Mouse (Mus musculus) testis, adult 2 months (tissue): Measurements from ENCODE around the gene Cdr2l. TPM values are rescaled to one million over a fixed set of nuclear protein-coding genes. Genes with fewer than 3 reads are reported as not detected.

Source experiments
- H3K27ac ChIP-seq: fragments of 200-500 bp; 2 replicates; pipeline ENCODE4 v1.5.1; 2012; ENCODE audit warnings: low read depth, low read length; ENCODE audit not compliant: control insufficient read depth, insufficient read depth
- H3K27me3 ChIP-seq: fragments of 200-500 bp; 2 replicates; pipeline ENCODE4 v1.6.1; 2012; ENCODE audit warnings: mild to moderate bottlenecking, low read length, moderate library complexity; ENCODE audit not compliant: control insufficient read depth, insufficient read depth
- H3K36me3 ChIP-seq: fragments of 200-500 bp; 2 replicates; pipeline ENCODE4 v1.6.1; 2012; ENCODE audit warnings: mild to moderate bottlenecking, low read length; ENCODE audit not compliant: control insufficient read depth, insufficient read depth
- H3K4me1 ChIP-seq: fragments of 200-500 bp; 2 replicates; pipeline ENCODE4 v1.6.1; 2012; ENCODE audit warnings: low read length; ENCODE audit not compliant: control insufficient read depth, insufficient read depth
- H3K4me3 ChIP-seq: fragments of 200-500 bp; 2 replicates; pipeline ENCODE4 v1.5.1; 2012; ENCODE audit warnings: low read depth, mild to moderate bottlenecking, low read length, moderate library complexity, mixed read lengths; ENCODE audit not compliant: control insufficient read depth
- CTCF ChIP-seq: fragments of 200-500 bp; IDR thresholded peaks from 2 replicates; pipeline ENCODE4 v1.5.1; 2012; ENCODE audit warnings: low read depth, mild to moderate bottlenecking, inconsistent platforms, low read length, moderate library complexity; ENCODE audit not compliant: control insufficient read depth, insufficient read depth, insufficient replicate concordance
- POLR2A ChIP-seq: fragments of 200-500 bp; IDR thresholded peaks from 2 replicates; pipeline ENCODE4 v1.6.1; 2012; ENCODE audit warnings: low read depth, mild to moderate bottlenecking, inconsistent platforms, low read length, moderate library complexity; ENCODE audit not compliant: control insufficient read depth
- polyA plus RNA-seq: library from polyadenylated mRNA; depleted of rRNA; stranded (reverse); fragments of >200 nt; gene quantifications from 2 replicates; pipeline ENCODE4 v1.2.3, GENCODE M21; 2012

Gene Cdr2l
- polyA plus RNA-seq, 1 experiment: 5.2 TPM

DNA sequence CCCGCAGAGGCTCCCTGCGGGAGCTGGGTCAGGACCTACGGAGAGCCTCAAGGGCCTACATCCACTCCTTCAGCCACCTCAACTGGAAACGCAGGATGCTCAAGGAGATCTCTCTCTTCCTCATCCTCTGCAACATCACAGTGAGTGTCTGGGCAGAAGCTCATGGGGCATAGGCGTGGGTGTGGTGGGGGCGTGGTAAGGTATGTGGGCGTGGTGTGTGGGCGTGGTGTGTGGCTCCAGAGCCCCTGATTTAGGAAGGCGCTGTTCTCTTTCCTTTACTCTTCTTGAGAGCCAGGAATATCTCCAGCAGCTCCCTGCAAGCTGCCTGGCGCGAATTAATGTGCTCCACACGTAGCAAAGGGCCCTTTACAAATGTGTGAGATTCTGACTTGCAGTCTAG lies 36.7 kb upstream of the Cdr2l start:
- H3K4me1 ChIP-seq: peaks cover 4% of the 10 kb centered on the region
- H3K36me3 ChIP-seq: no peaks in the 10 kb centered on the region
- H3K27me3 ChIP-seq: no peaks in the 10 kb centered on the region
- no peak for TF ChIP-seq CTCF
- no peak for TF ChIP-seq POLR2A
- peak overlapping the region; percentile 64 for H3K4me3 ChIP-seq
- H3K27ac ChIP-seq: no peak overlapping the region

- H3K27ac ChIP-seq: no peak overlapping the region
- H3K36me3 ChIP-seq: no peaks in the 10 kb centered on the region
- H3K27me3 ChIP-seq: no peaks in the 10 kb centered on the region
- TF ChIP-seq POLR2A (no peak), CTCF (no peak)
- H3K4me1 ChIP-seq: peaks cover 4% of the 10 kb centered on the region
- H3K4me3 ChIP-seq: no peak overlapping the region
These were observed 36.2 kb upstream of the Cdr2l start for GRCm38 (mm10) chr11:115345515-115345914.

DNA sequence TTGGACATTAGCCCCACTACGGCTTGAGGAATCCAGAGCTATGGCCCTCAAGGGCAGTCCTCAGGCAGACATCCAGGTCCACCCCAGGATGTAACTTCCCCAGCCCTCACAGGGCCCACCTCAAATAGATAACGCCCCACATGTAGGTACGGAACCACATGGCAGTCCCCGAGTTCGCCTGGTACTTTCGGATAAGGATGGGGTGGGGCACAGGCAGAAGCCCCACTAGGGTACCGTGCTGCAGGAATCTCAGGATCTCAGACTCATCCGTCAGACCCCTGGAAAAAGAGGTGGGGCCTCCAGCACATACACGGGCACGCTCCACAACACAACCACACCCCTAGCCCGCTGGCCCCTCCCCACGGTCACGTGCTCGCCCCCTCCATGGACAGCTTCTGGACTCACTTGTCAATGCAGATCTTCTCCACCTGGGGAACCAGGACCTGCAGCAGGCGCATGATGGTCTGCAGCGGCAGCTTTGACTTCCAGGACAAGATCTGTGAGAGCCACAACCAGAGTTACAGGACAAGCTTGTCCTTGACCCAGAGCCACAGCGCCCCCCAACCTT lies 33.0 kb upstream of the Cdr2l start:
- no peaks in the 10 kb centered on the region for H3K27me3 ChIP-seq
- H3K4me3 ChIP-seq: no peak overlapping the region
- H3K27ac ChIP-seq: no peak overlapping the region
- peaks cover 4% of the 10 kb centered on the region for H3K4me1 ChIP-seq
- TF ChIP-seq POLR2A (no peak), CTCF (no peak)
- no peaks in the 10 kb centered on the region for H3K36me3 ChIP-seq

- TF ChIP-seq CTCF (no peak), POLR2A (no peak)
- H3K4me3 ChIP-seq: no peak overlapping the region
- H3K4me1 ChIP-seq: peaks cover 4% of the 10 kb centered on the region
- H3K27me3 ChIP-seq: no peaks in the 10 kb centered on the region
- no peak overlapping the region for H3K27ac ChIP-seq
- H3K36me3 ChIP-seq: no peaks in the 10 kb centered on the region
These were observed 31.7 kb upstream of the Cdr2l start for GRCm38 (mm10) chr11:115349976-115350375.

- Histone ChIP-seq H3K27me3 (no peaks in the 10 kb centered on the region), H3K27ac (no peak overlapping the region), H3K4me1 (peaks cover 4% of the 10 kb centered on the region), H3K4me3 (no peak overlapping the region), H3K36me3 (no peaks in the 10 kb centered on the region)
- no peak for TF ChIP-seq CTCF
- no peak for TF ChIP-seq POLR2A
These were observed 28.3 kb upstream of the Cdr2l start for GRCm38 (mm10) chr11:115353375-115353774.

DNA sequence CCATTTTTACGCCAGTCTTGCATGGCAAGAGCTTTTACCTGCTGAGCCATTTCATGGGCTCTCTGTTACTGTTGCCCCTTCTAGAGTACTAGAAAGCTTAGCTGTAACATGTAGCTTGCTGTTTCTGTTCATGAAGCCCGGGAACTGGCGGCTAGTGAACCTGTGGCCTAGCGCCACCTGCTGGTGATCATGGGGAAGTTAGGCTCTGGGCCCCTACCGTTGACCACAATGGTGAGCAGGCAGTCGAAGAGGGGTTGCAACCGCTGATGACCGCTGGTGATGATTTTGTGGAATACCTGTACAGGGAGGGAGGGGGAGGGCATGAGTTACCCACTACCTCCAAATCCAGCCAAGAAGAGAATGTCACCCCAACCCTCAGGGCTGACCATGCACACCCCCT lies 27.5 kb upstream of the Cdr2l start:
- no peak overlapping the region for H3K4me3 ChIP-seq
- H3K27me3 ChIP-seq: no peaks in the 10 kb centered on the region
- TF ChIP-seq POLR2A: no peak
- peak; percentile 96 for TF ChIP-seq CTCF
- H3K4me1 ChIP-seq: peaks cover 4% of the 10 kb centered on the region
- H3K36me3 ChIP-seq: no peaks in the 10 kb centered on the region
- no peak overlapping the region for H3K27ac ChIP-seq

- Histone ChIP-seq H3K4me3 (no peak overlapping the region), H3K36me3 (no peaks in the 10 kb centered on the region), H3K4me1 (peaks cover 4% of the 10 kb centered on the region), H3K27me3 (no peaks in the 10 kb centered on the region), H3K27ac (no peak overlapping the region)
- TF ChIP-seq CTCF (no peak), POLR2A (no peak)
These were observed 23.2 kb upstream of the Cdr2l start for GRCm38 (mm10) chr11:115358468-115358867.

- H3K4me3 ChIP-seq: no peak overlapping the region
- H3K36me3 ChIP-seq: no peaks in the 10 kb centered on the region
- TF ChIP-seq CTCF: no peak
- TF ChIP-seq POLR2A: no peak
- no peaks in the 10 kb centered on the region for H3K27me3 ChIP-seq
- peaks cover 3% of the 10 kb centered on the region for H3K4me1 ChIP-seq
- no peak overlapping the region for H3K27ac ChIP-seq
These were observed 22.4 kb upstream of the Cdr2l start for GRCm38 (mm10) chr11:115359293-115359692.
